Mouse (Mus musculus): ENCODE measurements around the gene Rhpn2. TPM values are rescaled to one million over a fixed set of nuclear protein-coding genes. Genes with fewer than 3 reads are reported as not detected.

Gene Rhpn2
- polyA plus RNA-seq, 1 experiment, result 5.0 TPM

GRCm38 (mm10) chr7:35388694-35389093 is 54.7 kb downstream of the Rhpn2 start:
- DNase-seq (ENCODE audit: low spot score), result no peak

- DNase-seq (ENCODE audit: low spot score), result no peak
Measured at GRCm38 (mm10) chr7:35392935-35393334, 59.0 kb downstream of the Rhpn2 start.

GRCm38 (mm10) chr7:35395734-35396456 is 61.9 kb downstream of the Rhpn2 start:
- DNase-seq (ENCODE audit: low spot score), result no peak

- peak; percentile 77 for DNase-seq (ENCODE audit: low spot score)
Measured at GRCm38 (mm10) chr7:35396542-35397168, 62.7 kb downstream of the Rhpn2 start, which contains the start of the genes Faap24 and Cep89. Gene Faap24 (minus strand): TSS chr7:35396836. Gene Cep89 (plus strand): TSS chr7:35397035.

- no peak for DNase-seq (ENCODE audit: low spot score)
Measured at GRCm38 (mm10) chr7:35401169-35401568, 67.2 kb downstream of the Rhpn2 start.

GRCm38 (mm10) chr7:35415226-35415625 is 81.3 kb downstream of the Rhpn2 start:
- no peak for DNase-seq (ENCODE audit: low spot score)

GRCm38 (mm10) chr7:35415801-35416653 is 82.1 kb downstream of the Rhpn2 start:
- DNase-seq (ENCODE audit: low spot score), result no peak

- DNase-seq (ENCODE audit: low spot score), result no peak
Measured at GRCm38 (mm10) chr7:35416654-35416948, 82.6 kb downstream of the Rhpn2 start.

- no peak for DNase-seq (ENCODE audit: low spot score)
Measured at GRCm38 (mm10) chr7:35423071-35423470, 89.1 kb downstream of the Rhpn2 start.

- DNase-seq (ENCODE audit: low spot score), result no peak
Measured at GRCm38 (mm10) chr7:35428146-35428545, 94.2 kb downstream of the Rhpn2 start.

GRCm38 (mm10) chr7:35435266-35435665 is 101.3 kb downstream of the Rhpn2 start:
- no peak for DNase-seq (ENCODE audit: low spot score)

Other genes with a start within 250 kb of the Rhpn2 start
- 28.5 and 31.0 TPM in 2 replicates for gene Cebpa, start 214.9 kb upstream of the Rhpn2 start, polyA plus RNA-seq (2012; rRNA removed)
- gene Slc7a10, start 147.8 kb upstream of the Rhpn2 start, polyA plus RNA-seq (2012; rRNA removed), result 3.7 and 7.7 TPM in 2 replicates
- 13.3 and 19.3 TPM in 2 replicates for gene Lrp3, start 118.7 kb upstream of the Rhpn2 start, polyA plus RNA-seq (2012; rRNA removed)
- 11.6 and 11.7 TPM in 2 replicates for gene Gpatch1, start 15.7 kb upstream of the Rhpn2 start, polyA plus RNA-seq (2012; rRNA removed)
- 5.2 and 5.4 TPM in 2 replicates for gene Faap24, start 62.7 kb downstream of the Rhpn2 start, polyA plus RNA-seq (2012; rRNA removed)
- 13.4 and 14.4 TPM in 2 replicates for gene Cep89, start 62.9 kb downstream of the Rhpn2 start, polyA plus RNA-seq (2012; rRNA removed)
- gene Slc7a9, start 114.6 kb downstream of the Rhpn2 start, polyA plus RNA-seq (2012; rRNA removed), result 0.03 and 0.04 TPM in 2 replicates
- 0.03 and 0.07 TPM in 2 replicates for gene Tdrd12, start 203.6 kb downstream of the Rhpn2 start, polyA plus RNA-seq (2012; rRNA removed)
- 39.6 and 48.1 TPM in 2 replicates for gene Nudt19, start 222.1 kb downstream of the Rhpn2 start, polyA plus RNA-seq (2012; rRNA removed)

All from urinary bladder, adult 2 months (tissue).